Mouse (Mus musculus) ES-E14 (cell line): ENCODE data around the gene Lrrn4cl.

ENCODE experiments used
- CHD2 ChIP-seq: IDR thresholded peaks from 2 replicates; pipeline ENCODE4 v1.6.1; 2014; ENCODE audit warnings: mild to moderate bottlenecking, low read depth, low read length, inconsistent platforms
- HCFC1 ChIP-seq: IDR thresholded peaks from 2 replicates; pipeline ENCODE4 v1.6.1; 2012; ENCODE audit warnings: low read length, inconsistent platforms, borderline replicate concordance; ENCODE audit not compliant: insufficient read depth
- MAFK ChIP-seq: IDR thresholded peaks from 2 replicates; pipeline ENCODE4 v1.6.1; 2014; ENCODE audit warnings: mild to moderate bottlenecking, low read depth, low read length, inconsistent platforms; ENCODE audit not compliant: insufficient read depth
- ZC3H11A ChIP-seq: IDR thresholded peaks from 2 replicates; pipeline ENCODE4 v1.6.1; 2012; ENCODE audit warnings: low read depth, mild to moderate bottlenecking, inconsistent platforms, low read length, borderline replicate concordance
- ZNF384 ChIP-seq: IDR thresholded peaks from 2 replicates; pipeline ENCODE4 v1.6.1; 2012; ENCODE audit warnings: low read depth, low read length, inconsistent platforms

- TF ChIP-seq MAFK (no peak), ZNF384 (no peak), HCFC1 (no peak), ZC3H11A (no peak), CHD2 (no peak)
These were observed 44.9 kb downstream of the Lrrn4cl start for GRCm38 (mm10) chr19:8895397-8895960.
